Mouse (Mus musculus) forebrain, postnatal 0 days (tissue): ENCODE measurements around the gene Emilin1. TPM values are rescaled to one million over a fixed set of nuclear protein-coding genes. Genes with fewer than 3 reads are reported as not detected.

Experiments
- ATAC-seq: fragments of 200-750 bp; cut with Nextera tagmentation; 2 replicates; pipeline ENCODE4 v1.8.0; 2017; ENCODE audit warnings: mild to moderate bottlenecking, moderate library complexity
- DNase-seq: peaks from one replicate; pipeline ENCODE4 v3.0.0-alpha.2; 2015
- H3K27ac ChIP-seq: fragments of 300-500 bp; sonication (generic); 2 replicates; pipeline ENCODE4 v1.5.1; 2014; ENCODE audit warnings: low read depth, mild to moderate bottlenecking, antibody characterized with exemption, low read length, moderate library complexity, mixed read lengths
- H3K27me3 ChIP-seq: fragments of 300-500 bp; sonication (generic); 2 replicates; pipeline ENCODE4 v1.6.1; 2014; ENCODE audit warnings: mild to moderate bottlenecking, low read length, mixed read lengths; ENCODE audit not compliant: insufficient read depth
- H3K36me3 ChIP-seq: fragments of 300-500 bp; sonication (generic); 2 replicates; pipeline ENCODE4 v1.6.1; 2014; ENCODE audit warnings: mild to moderate bottlenecking, moderate library complexity; ENCODE audit not compliant: insufficient read depth
- H3K4me1 ChIP-seq: fragments of 300-500 bp; sonication (generic); 2 replicates; pipeline ENCODE4 v1.6.1; 2014; ENCODE audit warnings: antibody characterized with exemption; ENCODE audit not compliant: insufficient read depth
- H3K4me2 ChIP-seq: fragments of 300-500 bp; sonication (generic); 2 replicates; pipeline ENCODE4 v1.6.1; 2014; ENCODE audit warnings: low read depth, mild to moderate bottlenecking, moderate library complexity
- H3K4me3 ChIP-seq: fragments of 300-500 bp; sonication (generic); 2 replicates; pipeline ENCODE4 v1.5.1; 2014; ENCODE audit warnings: low read depth, low read length, mixed read lengths
- H3K9ac ChIP-seq: fragments of 300-500 bp; sonication (generic); 2 replicates; pipeline ENCODE4 v1.6.1; 2014; ENCODE audit warnings: mild to moderate bottlenecking
- H3K9me3 ChIP-seq: fragments of 300-500 bp; sonication (generic); 2 replicates; pipeline ENCODE4 v1.6.1; 2016; ENCODE audit warnings: low read length
- CTCF ChIP-seq: sonication (generic); IDR thresholded peaks from 2 replicates; pipeline ENCODE4 v1.5.1; 2016; ENCODE audit warnings: antibody characterized with exemption, control low read depth, low read depth
- WGBS: fragments of 180-500 bp; shearing (Covaris S2); extraction: QIAGEN DNeasy Blood & Tissue Kit; methylation state at CpG from one replicate; pipeline ENCODE4 v1.1.7; 2014; 5-methylcytosine and 5-hydroxymethylcytosine counted together
- polyA plus RNA-seq: library from polyadenylated mRNA; unstranded; fragments of >200 nt; fragmentation: Nextera tagmentation; extraction: Ambion mirVana; gene quantifications from 2 replicates; pipeline ENCODE4 v1.2.1, GENCODE M21; 2015
- total RNA-seq: library from RNA; depleted of rRNA; stranded (reverse); fragments of >200 nt; gene quantifications from 2 replicates; pipeline ENCODE4 v1.2.3, GENCODE M21; 2014

The Emilin1 gene
- total and polyA plus RNA-seq, 2 experiments from 2014 or later: 9.6 to 11.3 TPM

- H3K4me2 ChIP-seq: no peak overlapping the region
- H3K27me3 ChIP-seq: no peaks in the 10 kb centered on the region
- ATAC-seq (no peak), DNase-seq (no peak)
- H3K9ac ChIP-seq: no peak overlapping the region
- no peak for TF ChIP-seq CTCF
- 86% methylated on average over 7 of the region's 7 CpGs for whole genome bisulfite sequencing
- H3K4me3 ChIP-seq: no peak overlapping the region
- no peak overlapping the region for H3K27ac ChIP-seq
- no peaks in the 10 kb centered on the region for H3K36me3 ChIP-seq
- H3K4me1 ChIP-seq: no peaks in the 10 kb centered on the region
- H3K9me3 ChIP-seq: no peaks in the 10 kb centered on the region
Measured at GRCm38 (mm10) chr5:30914101-30914635, 966 bp downstream of the Emilin1 start.

- Histone ChIP-seq H3K36me3 (no peaks in the 10 kb centered on the region), H3K9me3 (no peaks in the 10 kb centered on the region), H3K4me1 (no peaks in the 10 kb centered on the region), H3K9ac (no peak overlapping the region), H3K4me3 (no peak overlapping the region), H3K27ac (no peak overlapping the region), H3K4me2 (no peak overlapping the region), H3K27me3 (no peaks in the 10 kb centered on the region)
- DNase-seq (no peak), ATAC-seq (no peak)
- WGBS: 86% methylated on average over 6 of the region's 6 CpGs
- TF ChIP-seq CTCF: no peak
Measured at GRCm38 (mm10) chr5:30914849-30915248, 1.6 kb downstream of the Emilin1 start.

GRCm38 (mm10) chr5:30915456-30915855, 2.3 kb downstream of the Emilin1 start:
- H3K4me2 ChIP-seq: no peak overlapping the region
- no peaks in the 10 kb centered on the region for H3K9me3 ChIP-seq
- 71% methylated on average over 9 of the region's 9 CpGs for WGBS
- H3K9ac ChIP-seq: peak overlapping the region; percentile 15; the same call in 1 of the 2 replicates
- no peak overlapping the region for H3K4me3 ChIP-seq
- no peaks in the 10 kb centered on the region for H3K27me3 ChIP-seq
- peak overlapping the region; percentile 21; the same call in 1 of the 2 replicates for H3K27ac ChIP-seq
- no peaks in the 10 kb centered on the region for H3K4me1 ChIP-seq
- H3K36me3 ChIP-seq: no peaks in the 10 kb centered on the region
- ATAC-seq (peak; percentile 7; the same call in 1 of the 2 replicates), DNase-seq (no peak)
- no peak for TF ChIP-seq CTCF

- no peak overlapping the region for H3K4me3 ChIP-seq
- no peaks in the 10 kb centered on the region for H3K36me3 ChIP-seq
- H3K4me1 ChIP-seq: no peaks in the 10 kb centered on the region
- no peak overlapping the region; the same call in 1 of the 2 replicates for H3K4me2 ChIP-seq
- TF ChIP-seq CTCF: peak; percentile 86
- ATAC-seq (peak; percentile 97), DNase-seq (peak; percentile 96)
- peak overlapping the region; percentile 54; the same call in 1 of the 2 replicates for H3K27ac ChIP-seq
- H3K27me3 ChIP-seq: no peaks in the 10 kb centered on the region
- 4% methylated on average over 7 of the region's 7 CpGs for WGBS
- no peak overlapping the region for H3K9ac ChIP-seq
- H3K9me3 ChIP-seq: no peaks in the 10 kb centered on the region
Measured at GRCm38 (mm10) chr5:30915974-30916433, 2.8 kb downstream of the Emilin1 start.

- no peak for DNase-seq
- no peak for ATAC-seq
Measured at GRCm38 (mm10) chr5:30916841-30917240, 3.6 kb downstream of the Emilin1 start.

GRCm38 (mm10) chr5:30917348-30917747, 4.1 kb downstream of the Emilin1 start:
- Histone ChIP-seq H3K9ac (no peak overlapping the region), H3K4me2 (no peak overlapping the region), H3K36me3 (no peaks in the 10 kb centered on the region), H3K27ac (no peak overlapping the region), H3K4me1 (0 out of 2 replicates have a peak, but pooled peaks cover 4% of the 10 kb centered on the region), H3K9me3 (no peaks in the 10 kb centered on the region), H3K27me3 (no peaks in the 10 kb centered on the region), H3K4me3 (no peak overlapping the region)
- no peak for ATAC-seq
- TF ChIP-seq CTCF: no peak
- no peak for DNase-seq
- 94% methylated on average over 11 of the region's 11 CpGs for WGBS

More at GRCm38 (mm10) chr5:30916841-30917240, 3.6 kb downstream of the Emilin1 start:
- Histone ChIP-seq H3K4me1 (0 out of 2 replicates have a peak, but pooled peaks cover under 1% of the 10 kb centered on the region), H3K4me2 (no peak overlapping the region), H3K27ac (no peak overlapping the region), H3K27me3 (no peaks in the 10 kb centered on the region), H3K9ac (no peak overlapping the region), H3K4me3 (no peak overlapping the region), H3K9me3 (no peaks in the 10 kb centered on the region), H3K36me3 (no peaks in the 10 kb centered on the region)
- no peak for TF ChIP-seq CTCF
- WGBS: 92% methylated on average over 9 of the region's 9 CpGs

GRCm38 (mm10) chr5:30917891-30918670, 4.9 kb downstream of the Emilin1 start:
- no peak overlapping the region for H3K9ac ChIP-seq
- no peak overlapping the region for H3K4me3 ChIP-seq
- H3K4me2 ChIP-seq: no peak overlapping the region
- 0 out of 2 replicates have a peak, but pooled peaks cover 4% of the 10 kb centered on the region for H3K4me1 ChIP-seq
- ATAC-seq (no peak), DNase-seq (no peak)
- no peak overlapping the region for H3K27ac ChIP-seq
- H3K27me3 ChIP-seq: no peaks in the 10 kb centered on the region
- no peaks in the 10 kb centered on the region for H3K36me3 ChIP-seq
- H3K9me3 ChIP-seq: no peaks in the 10 kb centered on the region
- WGBS: 85% methylated on average over 31 of the region's 31 CpGs
- no peak for TF ChIP-seq CTCF
